Mouse (Mus musculus) layer of hippocampus, postnatal 14 days (tissue): ENCODE measurements around the gene Rin2. TPM values are rescaled to one million over a fixed set of nuclear protein-coding genes. Genes with fewer than 3 reads are reported as not detected.
"Not testable (repeated sequence)": the region's sequence is repeated elsewhere in the genome, so short reads cannot be mapped to it uniquely, and the experiment has no call there.

ENCODE experiments used
- DNase-seq, 2 experiments: peaks; one replicate each; pipeline ENCODE4 v3.0.0; 2021 to 2022; ENCODE audit warnings: low spot score in 2 of 2, mixed read lengths in 1 of 2
- total RNA-seq, 2 experiments: library from RNA; stranded (reverse); gene quantifications; 2 replicates each; pipeline ENCODE4 v1.2.3; 2021

Gene Rin2
- total RNA-seq, 2 experiments from 2014 or later, result 29.7 to 34.3 TPM

- no peak for DNase-seq
Observed at GRCm38 (mm10) chr2:145884913-145885785, 210.1 kb downstream of the Rin2 start.

- DNase-seq, result peak in 1 of 2 experiments; percentile 61
Observed at GRCm38 (mm10) chr2:145887937-145888765, 213.1 kb downstream of the Rin2 start.

- DNase-seq, result peak in 1 of 2 experiments; percentile 50
Observed at GRCm38 (mm10) chr2:145888766-145889480, 213.9 kb downstream of the Rin2 start.

- DNase-seq, result no peak
Observed at GRCm38 (mm10) chr2:145890571-145890970, 215.6 kb downstream of the Rin2 start.

- DNase-seq, result no peak
Observed at GRCm38 (mm10) chr2:145893756-145894155, 218.7 kb downstream of the Rin2 start.

GRCm38 (mm10) chr2:145898106-145898505, 223.1 kb downstream of the Rin2 start:
- no peak for DNase-seq

GRCm38 (mm10) chr2:145900318-145900717, 225.3 kb downstream of the Rin2 start:
- not testable (repeated sequence) for DNase-seq

GRCm38 (mm10) chr2:145901861-145902260, 226.8 kb downstream of the Rin2 start, which contains the start of gene Naa20:
Gene Naa20, plus strand, starts transcription at chr2:145902099.
- no peak for DNase-seq

- peak; percentile 88 to 94 for DNase-seq
Observed at GRCm38 (mm10) chr2:145903061-145903901, 228.3 kb downstream of the Rin2 start.

GRCm38 (mm10) chr2:145903983-145904616, 229.1 kb downstream of the Rin2 start:
- no peak for DNase-seq

GRCm38 (mm10) chr2:145905156-145905555, 230.1 kb downstream of the Rin2 start:
- no peak for DNase-seq

GRCm38 (mm10) chr2:145905884-145906283, 230.9 kb downstream of the Rin2 start:
- not testable (repeated sequence) for DNase-seq

- DNase-seq, result no peak
Observed at GRCm38 (mm10) chr2:145920941-145921650, 246.1 kb downstream of the Rin2 start.

- DNase-seq, result peak; percentile 95
Observed at GRCm38 (mm10) chr2:145934339-145935231, 259.6 kb downstream of the Rin2 start, which contains the start of the genes Cfap61 and Crnkl1. Gene Cfap61, plus strand, starts transcription at chr2:145934784. Gene Crnkl1, minus strand, starts transcription at chr2:145935014.

GRCm38 (mm10) chr2:145936975-145937374, 262.0 kb downstream of the Rin2 start:
- DNase-seq, result no peak
